Mouse (Mus musculus): ENCODE measurements around the gene Grm1. TPM values are rescaled to one million over a fixed set of nuclear protein-coding genes. Genes with fewer than 3 reads are reported as not detected.

Grm1 gene
- total and polyA plus RNA-seq, 3 experiments = 0.66 TPM; not detected in 2

DNA sequence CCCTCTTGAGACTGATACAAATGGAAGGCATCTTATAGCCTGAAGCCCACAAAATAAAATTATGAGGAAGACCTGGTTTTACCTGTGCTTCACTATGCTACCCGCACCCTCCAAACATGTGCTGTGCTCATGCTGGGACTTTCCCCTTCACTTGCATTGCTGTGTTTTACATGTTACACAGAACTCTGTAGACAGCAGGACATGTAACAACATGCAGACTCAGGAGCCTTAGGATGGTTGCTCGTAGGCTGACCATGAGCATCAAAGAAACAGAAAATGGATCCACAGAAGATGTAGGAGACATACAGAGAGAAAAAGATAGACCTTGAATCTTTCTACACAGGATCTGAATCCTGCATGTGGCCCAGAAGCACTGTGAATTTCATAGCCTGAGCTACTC lies 371.8 kb downstream of the Grm1 start:
- no peaks in the 10 kb centered on the region for H3K9me3 ChIP-seq (replicated peaks)
- no peak for TF ChIP-seq GATA2 (IDR thresholded peaks at IDR 0.05; ENCODE audit: borderline replicate concordance, low read depth, low read length)
- TF ChIP-seq GATA1 (IDR thresholded peaks at IDR 0.05; ENCODE audit: borderline replicate concordance, low read length) = no peak
- no peak for TF ChIP-seq CTCF (IDR thresholded peaks at IDR 0.05; ENCODE audit: low read depth, low read length)
- no peak for TF ChIP-seq TAL1 (conservative IDR thresholded peaks at IDR 0.05; ENCODE audit: low read depth, low read length)
- no peak for TF ChIP-seq POLR2AphosphoS5 (IDR thresholded peaks at IDR 0.05; ENCODE audit: insufficient replicate concordance, low read depth, low read length)
- no peaks in the 10 kb centered on the region for H3K4me1 ChIP-seq (ENCODE audit: insufficient read depth, low read depth, low read length)
- H3K36me3 ChIP-seq (replicated peaks) = no peaks in the 10 kb centered on the region
- DNase-seq (ENCODE audit: low spot score) (no peak), ATAC-seq (ENCODE audit: extremely low read depth, insufficient number of reproducible peaks, low FRiP score, poor library complexity, severe bottlenecking) (no peak)
- H3K27me3 ChIP-seq (ENCODE audit: insufficient read depth, low read length) = no peaks in the 10 kb centered on the region
- no peak overlapping the region for H3K4me3 ChIP-seq (ENCODE audit: low read depth, low read length)

DNA sequence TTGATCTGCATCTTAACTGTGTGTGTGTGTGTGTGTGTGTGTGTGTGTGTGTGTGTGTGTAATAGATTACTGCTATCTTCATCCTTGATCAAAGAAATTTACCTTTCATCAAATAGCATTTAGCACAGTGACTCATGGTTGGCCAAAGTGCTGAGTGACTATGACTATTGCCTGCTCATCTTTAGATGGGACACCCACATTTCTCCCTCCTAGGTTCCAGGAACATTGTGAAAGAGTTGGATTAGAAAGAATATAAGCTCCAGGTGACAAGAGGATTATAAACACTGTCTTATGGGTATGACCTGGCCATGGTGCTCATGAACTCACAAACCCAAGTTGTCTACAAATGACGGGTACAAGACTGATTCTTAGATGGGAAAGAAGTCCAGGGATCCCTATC lies 374.1 kb downstream of the Grm1 start:
- ATAC-seq (ENCODE audit: extremely low read depth, insufficient number of reproducible peaks, low FRiP score, poor library complexity, severe bottlenecking) = no peak
- TF ChIP-seq CTCF (IDR thresholded peaks at IDR 0.05; ENCODE audit: low read depth, low read length) (no peak), TAL1 (conservative IDR thresholded peaks at IDR 0.05; ENCODE audit: low read depth, low read length) (no peak), POLR2AphosphoS5 (IDR thresholded peaks at IDR 0.05; ENCODE audit: insufficient replicate concordance, low read depth, low read length) (no peak), GATA2 (IDR thresholded peaks at IDR 0.05; ENCODE audit: borderline replicate concordance, low read depth, low read length) (no peak), GATA1 (IDR thresholded peaks at IDR 0.05; ENCODE audit: borderline replicate concordance, low read length) (no peak)
- Histone ChIP-seq H3K4me1 (ENCODE audit: insufficient read depth, low read depth, low read length) (no peaks in the 10 kb centered on the region), H3K36me3 (replicated peaks) (no peaks in the 10 kb centered on the region), H3K9me3 (replicated peaks) (no peaks in the 10 kb centered on the region), H3K27me3 (ENCODE audit: insufficient read depth, low read length) (no peaks in the 10 kb centered on the region), H3K4me3 (ENCODE audit: low read depth, low read length) (no peak overlapping the region)
- DNase-seq (ENCODE audit: low spot score) = no peak

DNA sequence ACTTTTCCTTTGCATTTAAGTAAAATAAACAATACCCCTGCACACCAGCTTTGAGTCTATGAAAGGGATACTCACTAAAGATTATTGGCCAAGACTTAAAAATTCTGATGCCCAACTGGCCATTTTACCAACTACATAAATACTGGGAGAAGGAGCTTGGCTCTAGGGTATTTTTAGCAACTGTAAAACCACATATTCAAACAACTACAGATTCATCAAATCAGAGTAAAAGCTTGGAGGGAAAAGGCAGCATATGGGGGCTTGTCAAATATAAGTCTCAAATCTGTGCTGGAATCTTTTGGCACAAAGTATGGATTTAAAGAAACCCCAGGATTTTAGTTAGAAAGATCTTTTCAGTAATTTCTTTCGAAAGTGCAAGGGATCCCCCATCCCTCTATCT lies 380.8 kb downstream of the Grm1 start:
- ATAC-seq (ENCODE audit: extremely low read depth, insufficient number of reproducible peaks, low FRiP score, poor library complexity, severe bottlenecking) = no peak
- Histone ChIP-seq H3K27me3 (ENCODE audit: insufficient read depth, low read length) (peaks cover 6% of the 10 kb centered on the region), H3K4me1 (ENCODE audit: insufficient read depth, low read depth, low read length) (no peaks in the 10 kb centered on the region), H3K4me3 (ENCODE audit: low read depth, low read length) (no peak overlapping the region), H3K9me3 (replicated peaks) (no peaks in the 10 kb centered on the region), H3K36me3 (replicated peaks) (no peaks in the 10 kb centered on the region)
- TF ChIP-seq TAL1 (conservative IDR thresholded peaks at IDR 0.05; ENCODE audit: low read depth, low read length) = no peak
- TF ChIP-seq GATA1 (IDR thresholded peaks at IDR 0.05; ENCODE audit: borderline replicate concordance, low read length) = no peak
- no peak for TF ChIP-seq CTCF (IDR thresholded peaks at IDR 0.05; ENCODE audit: low read depth, low read length)
- DNase-seq (ENCODE audit: low spot score) = no peak

DNA sequence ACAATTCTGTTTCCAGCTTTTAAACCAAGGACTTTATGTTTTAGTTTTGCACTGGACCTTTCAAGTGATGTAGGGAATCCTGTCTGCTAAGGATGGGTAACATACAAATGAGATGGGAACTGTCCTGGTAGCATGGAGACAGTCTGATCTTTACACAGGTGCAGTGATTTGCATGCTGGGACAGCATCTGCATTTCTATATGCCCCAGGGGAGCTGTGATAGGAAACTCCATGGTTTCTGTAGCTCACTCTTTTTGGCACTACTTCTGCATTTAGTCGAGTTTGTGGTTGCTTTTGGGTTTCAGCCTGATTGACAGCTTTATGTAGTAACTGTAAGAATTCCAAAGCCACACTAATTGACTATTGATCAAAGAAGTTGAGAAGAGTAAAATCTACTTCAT lies 381.3 kb downstream of the Grm1 start:
- no peak for TF ChIP-seq GATA2 (IDR thresholded peaks at IDR 0.05; ENCODE audit: borderline replicate concordance, low read depth, low read length)
- TF ChIP-seq POLR2AphosphoS5 (IDR thresholded peaks at IDR 0.05; ENCODE audit: insufficient replicate concordance, low read depth, low read length) = no peak
- TF ChIP-seq TAL1 (conservative IDR thresholded peaks at IDR 0.05; ENCODE audit: low read depth, low read length) = no peak
- no peak for TF ChIP-seq GATA1 (IDR thresholded peaks at IDR 0.05; ENCODE audit: borderline replicate concordance, low read length)
- TF ChIP-seq CTCF (IDR thresholded peaks at IDR 0.05; ENCODE audit: low read depth, low read length) = no peak
- no peaks in the 10 kb centered on the region for H3K36me3 ChIP-seq (replicated peaks)
- H3K4me1 ChIP-seq (ENCODE audit: insufficient read depth, low read depth, low read length) = no peaks in the 10 kb centered on the region
- ATAC-seq (ENCODE audit: extremely low read depth, insufficient number of reproducible peaks, low FRiP score, poor library complexity, severe bottlenecking) (no peak), DNase-seq (ENCODE audit: low spot score) (no peak)
- H3K27me3 ChIP-seq (ENCODE audit: insufficient read depth, low read length) = peaks cover 6% of the 10 kb centered on the region
- H3K4me3 ChIP-seq (ENCODE audit: low read depth, low read length) = no peak overlapping the region
- H3K9me3 ChIP-seq (replicated peaks) = no peaks in the 10 kb centered on the region

DNA sequence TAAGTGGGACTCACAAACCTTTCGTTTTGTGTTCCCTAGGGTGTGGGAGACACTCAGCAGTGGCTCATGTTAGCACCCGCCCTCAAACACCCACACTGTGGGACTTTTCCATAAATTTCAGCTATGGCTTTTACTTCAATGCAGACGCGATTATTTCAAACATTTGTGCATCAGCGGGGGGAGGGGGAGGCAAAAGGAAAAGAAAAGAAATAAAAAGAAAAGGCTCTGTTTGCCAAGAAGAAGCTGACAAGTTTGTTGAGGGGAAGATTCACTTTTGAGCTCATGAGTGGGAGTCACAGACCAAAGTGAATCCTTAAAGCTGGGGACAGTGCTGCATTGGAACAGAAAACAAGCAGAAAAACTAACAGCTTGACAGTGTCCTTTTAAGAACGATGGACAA lies 384.7 kb downstream of the Grm1 start:
- peaks cover 6% of the 10 kb centered on the region for H3K27me3 ChIP-seq (ENCODE audit: insufficient read depth, low read length)
- no peaks in the 10 kb centered on the region for H3K4me1 ChIP-seq (ENCODE audit: insufficient read depth, low read depth, low read length)
- H3K9me3 ChIP-seq (replicated peaks) = no peaks in the 10 kb centered on the region
- ATAC-seq (ENCODE audit: extremely low read depth, insufficient number of reproducible peaks, low FRiP score, poor library complexity, severe bottlenecking) = no peak
- DNase-seq (ENCODE audit: low spot score) = no peak
- no peak overlapping the region for H3K4me3 ChIP-seq (ENCODE audit: low read depth, low read length)
- TF ChIP-seq CTCF (IDR thresholded peaks at IDR 0.05; ENCODE audit: low read depth, low read length) = no peak
- no peaks in the 10 kb centered on the region for H3K36me3 ChIP-seq (replicated peaks)

DNA sequence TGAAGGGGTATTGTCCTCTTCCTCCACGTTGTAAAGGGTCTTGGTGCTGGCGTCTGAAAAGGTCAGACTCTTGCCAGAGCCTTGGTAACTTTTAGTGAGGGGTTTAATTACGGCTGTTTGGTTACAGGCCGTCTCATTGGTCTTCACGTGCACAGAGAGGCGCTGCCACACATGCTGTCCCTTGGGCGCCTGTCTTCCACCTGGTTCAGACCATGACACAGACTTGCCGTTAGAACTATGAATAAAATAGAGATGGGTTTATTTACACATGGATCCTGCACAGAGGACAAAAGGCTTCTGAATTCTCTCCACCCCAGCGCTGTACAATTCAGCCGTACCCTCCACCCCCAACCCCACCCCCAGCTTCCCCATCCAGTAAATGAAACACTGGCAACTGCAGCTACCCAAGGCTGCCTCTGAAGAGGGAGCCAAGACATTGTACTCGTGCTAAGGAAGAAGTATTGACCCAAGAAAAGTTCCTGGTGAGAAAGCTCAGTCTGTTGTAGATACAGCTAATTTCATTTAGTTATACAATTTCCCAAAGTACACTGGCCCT lies 392.4 kb downstream of the Grm1 start:
- no peaks in the 10 kb centered on the region for H3K36me3 ChIP-seq (replicated peaks)
- H3K9me3 ChIP-seq (replicated peaks) = no peaks in the 10 kb centered on the region
- DNase-seq (ENCODE audit: low spot score) (no peak), ATAC-seq (ENCODE audit: extremely low read depth, insufficient number of reproducible peaks, low FRiP score, poor library complexity, severe bottlenecking) (no peak)
- no peaks in the 10 kb centered on the region; the same call in 1 of the 2 replicates for H3K27me3 ChIP-seq (ENCODE audit: insufficient read depth, low read length)
- no peak overlapping the region for H3K4me3 ChIP-seq (ENCODE audit: low read depth, low read length)
- TF ChIP-seq CTCF (IDR thresholded peaks at IDR 0.05; ENCODE audit: low read depth, low read length) (no peak), TAL1 (conservative IDR thresholded peaks at IDR 0.05; ENCODE audit: low read depth, low read length) (no peak), GATA2 (IDR thresholded peaks at IDR 0.05; ENCODE audit: borderline replicate concordance, low read depth, low read length) (no peak), GATA1 (IDR thresholded peaks at IDR 0.05; ENCODE audit: borderline replicate concordance, low read length) (no peak), POLR2AphosphoS5 (IDR thresholded peaks at IDR 0.05; ENCODE audit: insufficient replicate concordance, low read depth, low read length) (no peak)
- no peaks in the 10 kb centered on the region; the same call in 1 of the 2 replicates for H3K4me1 ChIP-seq (ENCODE audit: insufficient read depth, low read depth, low read length)
